Mouse (Mus musculus): ENCODE measurements around the gene Pla2g4d. TPM values are rescaled to one million over a fixed set of nuclear protein-coding genes. Genes with fewer than 3 reads are reported as not detected.

Pla2g4d gene
- polyA plus RNA-seq (2016; fragmentation: Nextera tagmentation; extraction: Ambion mirVana): 0.11 and 0.15 TPM in 2 replicates

DNA sequence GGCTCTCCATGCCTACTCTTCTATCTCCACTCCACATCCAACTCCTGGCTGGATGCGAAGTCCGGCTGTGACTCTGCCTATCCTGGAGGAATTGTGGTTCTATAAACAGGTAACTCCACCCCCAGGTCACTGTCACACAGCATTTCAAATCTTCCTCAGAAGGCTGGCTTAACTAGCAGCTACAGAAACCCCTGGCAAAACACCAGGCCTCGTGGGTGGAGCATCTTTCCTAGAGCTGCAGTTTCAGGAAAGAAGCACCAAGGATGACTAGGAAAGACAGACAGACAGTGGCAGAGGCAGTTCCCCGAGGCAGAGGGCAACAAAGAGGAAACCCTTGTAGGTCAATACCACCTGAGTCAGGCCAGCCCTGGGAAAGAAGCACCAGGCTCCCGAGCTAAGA, at the start of gene Pla2g4d:
TSS of gene Pla2g4d (minus strand) at position 203 of the 400 bp plus-strand sequence.
- no peaks in the 10 kb centered on the region for H3K9me3 ChIP-seq
- 77% methylated on average over 5 of the region's 5 CpGs for WGBS
- DNase-seq (ENCODE audit: extremely low spot score, low spot score): no peak
- H3K4me1 ChIP-seq: no peaks in the 10 kb centered on the region
- no peak within 1 kb of the TSS for H3K27ac ChIP-seq
- no peaks in the 10 kb centered on the region for H3K27me3 ChIP-seq (ENCODE audit: poor library complexity, severe bottlenecking)
- no peaks in the 10 kb centered on the region for H3K36me3 ChIP-seq (replicated peaks)
- H3K4me3 ChIP-seq: no peak within 1 kb of the TSS

DNA sequence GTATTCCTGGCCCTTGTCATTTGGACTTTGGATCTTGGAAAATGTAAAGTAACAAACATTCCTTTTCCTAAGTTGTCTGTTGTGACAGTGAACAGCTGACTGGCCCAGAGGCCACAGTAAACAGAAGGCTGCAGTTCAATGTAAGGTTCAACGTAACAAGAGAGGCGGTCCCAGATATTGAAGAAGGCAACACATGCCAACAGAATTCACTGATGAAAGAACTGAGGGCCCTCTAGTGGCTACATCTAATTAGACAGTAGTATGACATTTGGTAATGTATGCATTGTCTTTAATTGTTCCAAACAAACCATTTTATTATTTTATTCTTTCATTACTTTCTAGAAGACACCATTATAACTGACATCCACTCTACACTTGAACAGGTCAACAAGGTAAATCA, 48.9 kb upstream of the Pla2g4d start:
- Histone ChIP-seq H3K36me3 (replicated peaks) (peaks cover 90% of the 10 kb centered on the region), H3K27me3 (ENCODE audit: poor library complexity, severe bottlenecking) (no peaks in the 10 kb centered on the region), H3K9me3 (no peaks in the 10 kb centered on the region), H3K27ac (no peak overlapping the region), H3K4me3 (no peak overlapping the region), H3K4me1 (no peaks in the 10 kb centered on the region)
- WGBS: 80% methylated on average over 2 of the region's 2 CpGs
- DNase-seq (ENCODE audit: extremely low spot score, low spot score): no peak

DNA sequence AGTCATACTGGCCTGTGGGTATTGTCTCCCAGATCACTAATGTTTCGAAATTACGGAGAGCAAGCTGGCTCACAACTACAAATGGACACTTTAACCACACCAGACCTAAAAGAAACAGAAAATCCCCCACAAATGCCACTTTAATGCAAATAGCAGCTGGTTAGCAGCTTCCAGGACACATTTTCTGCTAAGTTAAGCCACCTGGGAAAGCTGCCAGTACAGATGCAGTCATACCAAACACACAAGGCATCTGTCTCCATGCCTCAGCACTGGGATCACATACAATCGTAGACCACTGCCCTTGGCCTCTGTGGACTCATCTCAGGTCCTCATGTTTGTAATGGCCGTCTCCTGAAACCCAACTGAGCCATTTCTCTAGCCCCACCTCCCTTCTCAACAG, 42.6 kb upstream of the Pla2g4d start:
- no peak overlapping the region for H3K4me3 ChIP-seq
- H3K36me3 ChIP-seq (replicated peaks): peaks cover 84% of the 10 kb centered on the region
- H3K27me3 ChIP-seq (ENCODE audit: poor library complexity, severe bottlenecking): no peaks in the 10 kb centered on the region
- H3K9me3 ChIP-seq: no peaks in the 10 kb centered on the region
- 97% methylated on average over 4 of the region's 4 CpGs for WGBS
- H3K4me1 ChIP-seq: no peaks in the 10 kb centered on the region
- H3K27ac ChIP-seq: no peak overlapping the region
- DNase-seq (ENCODE audit: extremely low spot score, low spot score): no peak

DNA sequence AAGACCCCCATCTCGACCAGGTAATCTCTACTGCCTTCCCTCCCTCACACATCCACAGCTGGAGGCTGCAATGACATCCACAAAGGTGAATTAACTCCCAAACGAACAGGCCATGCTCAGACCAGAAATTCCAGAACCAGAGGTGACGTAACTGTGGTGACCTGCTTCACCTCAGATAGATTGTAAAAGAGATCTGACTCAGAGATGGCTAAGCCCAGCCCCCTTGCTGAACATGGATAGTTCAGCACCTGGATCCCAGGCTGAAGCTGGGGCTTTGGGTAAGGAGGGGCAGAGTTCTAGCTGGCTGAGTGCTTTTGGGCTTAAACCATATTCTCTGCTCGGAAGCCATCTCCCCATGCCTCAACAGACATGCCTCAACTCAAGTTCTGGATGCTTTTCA, 26.1 kb upstream of the Pla2g4d start:
- Histone ChIP-seq H3K36me3 (replicated peaks) (peaks cover 35% of the 10 kb centered on the region), H3K4me1 (no peaks in the 10 kb centered on the region), H3K4me3 (no peak overlapping the region), H3K27me3 (ENCODE audit: poor library complexity, severe bottlenecking) (no peaks in the 10 kb centered on the region), H3K27ac (no peak overlapping the region), H3K9me3 (no peaks in the 10 kb centered on the region)
- 83% methylated on average over 4 of the region's 4 CpGs for WGBS
- DNase-seq (ENCODE audit: extremely low spot score, low spot score): no peak

DNA sequence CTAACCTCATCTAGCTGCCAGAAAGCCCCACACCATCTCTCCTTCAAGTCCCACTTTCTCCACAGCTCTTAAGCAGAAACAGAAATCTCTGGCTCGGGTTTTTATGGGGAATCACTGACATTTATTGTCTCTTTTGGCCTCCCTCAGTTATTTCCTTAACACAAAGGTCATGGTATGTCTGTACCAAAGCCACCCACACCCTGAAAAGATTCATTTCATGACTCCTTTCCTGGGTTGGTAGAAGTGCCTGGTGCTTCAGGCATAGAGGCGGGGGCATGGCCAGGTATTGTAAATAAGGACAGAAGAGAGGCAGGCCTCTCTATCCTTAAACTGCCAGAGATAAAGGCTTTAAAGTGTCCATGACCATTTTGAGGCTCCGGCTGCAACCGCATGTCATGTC, 25.5 kb upstream of the Pla2g4d start:
- no peak for DNase-seq (ENCODE audit: extremely low spot score, low spot score)
- Histone ChIP-seq H3K27me3 (ENCODE audit: poor library complexity, severe bottlenecking) (no peaks in the 10 kb centered on the region), H3K27ac (no peak overlapping the region), H3K9me3 (no peaks in the 10 kb centered on the region), H3K4me1 (no peaks in the 10 kb centered on the region), H3K4me3 (no peak overlapping the region), H3K36me3 (replicated peaks) (peaks cover 32% of the 10 kb centered on the region)
- 90% methylated on average over 4 of the region's 4 CpGs for WGBS

DNA sequence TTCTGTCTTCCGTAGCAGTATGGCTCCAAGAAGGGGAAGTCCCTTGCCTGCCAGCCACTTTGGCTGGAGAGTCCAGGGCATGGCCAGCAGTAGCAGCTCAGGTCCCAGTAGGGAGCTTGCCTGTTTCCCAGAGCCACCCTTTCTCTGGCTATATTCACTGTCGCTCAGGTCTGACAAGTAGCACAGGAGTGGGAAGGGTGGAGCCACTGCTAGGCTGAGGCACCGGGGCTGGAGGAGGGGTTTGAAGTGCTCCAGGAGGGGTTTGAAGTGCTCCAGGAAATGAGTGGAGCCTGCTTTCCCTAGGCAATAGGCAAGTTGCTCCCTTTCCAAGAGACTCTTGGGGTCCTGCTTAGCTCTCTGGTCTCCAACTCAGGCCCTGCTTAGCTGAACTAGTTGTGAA, 25.0 kb upstream of the Pla2g4d start, which contains the start of gene Pla2g4f:
TSS of gene Pla2g4f (minus strand) at position 190 of the 400 bp plus-strand sequence.
- no peaks in the 10 kb centered on the region for H3K27me3 ChIP-seq (ENCODE audit: poor library complexity, severe bottlenecking)
- DNase-seq (ENCODE audit: extremely low spot score, low spot score): no peak
- WGBS: 79% methylated on average over 3 of the region's 3 CpGs
- H3K9me3 ChIP-seq: no peaks in the 10 kb centered on the region
- peaks cover 27% of the 10 kb centered on the region for H3K36me3 ChIP-seq (replicated peaks)
- no peaks in the 10 kb centered on the region for H3K4me1 ChIP-seq
- no peak within 1 kb of the TSS for H3K27ac ChIP-seq
- H3K4me3 ChIP-seq: no peak within 1 kb of the TSS

DNA sequence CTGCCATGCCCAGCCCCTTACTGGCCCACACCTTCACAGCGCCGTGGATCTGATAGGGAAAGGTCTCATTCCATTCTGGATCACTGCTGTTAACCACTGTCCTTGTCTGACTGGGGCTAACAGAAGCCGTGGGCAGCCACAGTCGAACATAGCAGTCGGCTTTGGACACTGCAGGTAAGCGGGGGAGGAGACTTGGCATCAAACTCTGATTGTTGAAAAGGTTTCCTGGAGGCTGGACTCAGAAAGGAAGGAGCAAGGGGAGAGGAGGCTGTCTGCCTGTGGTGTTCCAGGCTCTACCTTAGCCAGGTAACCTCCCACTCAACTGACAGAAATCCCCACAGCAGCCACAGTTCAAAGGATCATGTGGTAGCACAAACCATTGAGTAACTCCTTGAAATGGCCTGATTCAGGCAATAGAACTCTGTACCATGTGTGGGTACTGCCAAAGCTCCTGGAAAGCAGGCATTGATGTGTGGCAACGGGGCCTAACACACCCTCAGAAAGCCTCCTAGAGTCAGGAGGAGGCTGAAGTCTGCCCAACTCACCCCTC, 23.4 kb upstream of the Pla2g4d start:
- Histone ChIP-seq H3K9me3 (no peaks in the 10 kb centered on the region), H3K4me3 (no peak overlapping the region), H3K27me3 (ENCODE audit: poor library complexity, severe bottlenecking) (no peaks in the 10 kb centered on the region), H3K36me3 (replicated peaks) (peaks cover 10% of the 10 kb centered on the region), H3K27ac (no peak overlapping the region), H3K4me1 (no peaks in the 10 kb centered on the region)
- 88% methylated on average over 7 of the region's 7 CpGs for WGBS
- no peak for DNase-seq (ENCODE audit: extremely low spot score, low spot score)

DNA sequence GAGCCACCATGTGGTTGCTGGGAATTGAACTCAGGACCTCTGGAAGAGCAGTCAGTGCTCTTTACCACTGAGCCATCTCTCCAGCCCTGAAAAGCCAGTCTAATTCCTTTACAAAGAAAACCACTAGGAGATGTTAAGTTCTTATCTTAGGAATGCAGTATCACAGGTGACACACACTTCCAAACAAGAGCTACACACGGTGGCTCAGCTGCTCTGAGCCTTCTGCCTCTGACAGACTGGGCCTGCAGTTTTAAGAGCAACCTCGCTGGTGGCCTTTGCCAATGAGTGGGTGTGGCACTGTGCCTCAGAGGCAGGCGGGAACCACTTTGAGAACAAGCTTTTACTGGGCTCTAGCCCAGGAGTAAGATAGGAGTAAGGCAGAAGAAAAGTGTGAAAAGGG, 15.1 kb upstream of the Pla2g4d start:
- 46% methylated on average over 3 of the region's 3 CpGs for WGBS
- DNase-seq (ENCODE audit: extremely low spot score, low spot score): no peak

DNA sequence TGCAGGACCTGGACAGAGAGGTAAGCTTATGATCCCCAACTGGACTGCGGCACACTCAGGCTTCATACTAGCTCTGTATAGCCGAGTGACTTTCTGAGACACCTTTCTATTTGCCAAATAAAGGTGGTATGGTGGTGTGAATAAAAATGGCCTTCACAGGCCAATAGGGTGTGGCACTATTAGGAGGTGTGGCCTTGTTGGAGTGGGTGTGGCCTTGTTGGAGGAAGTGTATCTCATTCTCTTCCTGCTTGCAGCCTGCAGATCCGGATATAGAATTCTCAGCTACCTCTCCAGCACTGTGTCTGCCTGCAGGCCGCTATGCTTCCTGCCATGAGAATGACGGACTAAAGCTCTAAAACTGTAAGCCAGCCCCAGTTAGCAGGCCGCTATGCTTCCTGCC, 12.1 kb upstream of the Pla2g4d start:
- H3K27ac ChIP-seq: no peak overlapping the region
- no peaks in the 10 kb centered on the region for H3K36me3 ChIP-seq (replicated peaks)
- no peaks in the 10 kb centered on the region for H3K27me3 ChIP-seq (ENCODE audit: poor library complexity, severe bottlenecking)
- no peak overlapping the region for H3K4me3 ChIP-seq
- WGBS: 96% methylated on average over 6 of the region's 6 CpGs
- H3K9me3 ChIP-seq: no peaks in the 10 kb centered on the region
- no peaks in the 10 kb centered on the region for H3K4me1 ChIP-seq
- DNase-seq (ENCODE audit: extremely low spot score, low spot score): no peak

More for the DNA sequence above, 15.1 kb upstream of the Pla2g4d start:
- H3K9me3 ChIP-seq: no peaks in the 10 kb centered on the region
- no peaks in the 10 kb centered on the region for H3K4me1 ChIP-seq
- no peaks in the 10 kb centered on the region for H3K36me3 ChIP-seq (replicated peaks)
- no peaks in the 10 kb centered on the region for H3K27me3 ChIP-seq (ENCODE audit: poor library complexity, severe bottlenecking)
- no peak overlapping the region for H3K4me3 ChIP-seq
- H3K27ac ChIP-seq: no peak overlapping the region

DNA sequence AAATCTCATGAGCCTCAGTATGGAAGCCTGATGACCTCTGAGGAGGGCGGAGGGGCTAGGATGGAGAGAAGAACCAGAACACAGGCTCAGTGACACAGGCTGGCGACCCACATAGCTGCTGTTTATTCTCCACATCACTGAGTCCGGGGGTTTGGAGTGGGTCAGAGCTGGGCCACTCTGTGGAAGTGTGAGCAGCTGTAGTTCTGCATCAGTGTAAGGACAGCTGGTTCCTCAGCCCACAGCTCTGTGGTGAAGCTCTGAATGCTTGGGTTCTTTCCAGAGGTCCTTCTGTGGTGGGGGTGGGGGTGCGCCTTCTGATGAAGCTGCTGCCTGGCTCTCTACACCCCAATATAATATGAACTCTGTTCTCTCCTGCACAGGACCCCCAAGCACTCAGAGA, 10.9 kb upstream of the Pla2g4d start:
- no peak overlapping the region for H3K4me3 ChIP-seq
- H3K4me1 ChIP-seq: no peaks in the 10 kb centered on the region
- H3K27me3 ChIP-seq (ENCODE audit: poor library complexity, severe bottlenecking): no peaks in the 10 kb centered on the region
- no peaks in the 10 kb centered on the region for H3K9me3 ChIP-seq
- H3K27ac ChIP-seq: no peak overlapping the region
- 86% methylated on average over 4 of the region's 4 CpGs for WGBS
- no peaks in the 10 kb centered on the region for H3K36me3 ChIP-seq (replicated peaks)
- no peak for DNase-seq (ENCODE audit: extremely low spot score, low spot score)

DNA sequence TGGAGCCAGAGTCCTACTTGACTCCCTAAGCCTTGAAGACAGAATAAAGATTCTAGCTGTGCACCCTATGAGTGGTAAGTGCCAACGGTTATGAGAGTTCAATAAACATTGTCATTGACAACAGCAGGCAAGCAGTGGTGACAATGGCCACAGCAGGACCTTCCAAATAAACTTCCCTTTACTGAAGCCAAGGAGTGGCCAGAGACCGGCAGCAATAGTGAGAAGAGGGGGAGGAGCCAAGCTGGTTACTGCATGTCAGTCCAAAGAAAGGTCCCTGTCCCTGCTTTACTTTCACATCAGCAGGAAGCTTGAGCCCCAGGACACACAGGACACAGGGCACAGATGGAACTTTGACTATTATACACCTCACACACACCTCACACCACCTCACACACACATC, 7.2 kb upstream of the Pla2g4d start:
- Histone ChIP-seq H3K4me1 (no peaks in the 10 kb centered on the region), H3K9me3 (no peaks in the 10 kb centered on the region), H3K4me3 (no peak overlapping the region), H3K27ac (no peak overlapping the region), H3K27me3 (ENCODE audit: poor library complexity, severe bottlenecking) (no peaks in the 10 kb centered on the region), H3K36me3 (replicated peaks) (no peaks in the 10 kb centered on the region)
- no peak for DNase-seq (ENCODE audit: extremely low spot score, low spot score)
- WGBS: 29% methylated on average over 2 of the region's 2 CpGs

DNA sequence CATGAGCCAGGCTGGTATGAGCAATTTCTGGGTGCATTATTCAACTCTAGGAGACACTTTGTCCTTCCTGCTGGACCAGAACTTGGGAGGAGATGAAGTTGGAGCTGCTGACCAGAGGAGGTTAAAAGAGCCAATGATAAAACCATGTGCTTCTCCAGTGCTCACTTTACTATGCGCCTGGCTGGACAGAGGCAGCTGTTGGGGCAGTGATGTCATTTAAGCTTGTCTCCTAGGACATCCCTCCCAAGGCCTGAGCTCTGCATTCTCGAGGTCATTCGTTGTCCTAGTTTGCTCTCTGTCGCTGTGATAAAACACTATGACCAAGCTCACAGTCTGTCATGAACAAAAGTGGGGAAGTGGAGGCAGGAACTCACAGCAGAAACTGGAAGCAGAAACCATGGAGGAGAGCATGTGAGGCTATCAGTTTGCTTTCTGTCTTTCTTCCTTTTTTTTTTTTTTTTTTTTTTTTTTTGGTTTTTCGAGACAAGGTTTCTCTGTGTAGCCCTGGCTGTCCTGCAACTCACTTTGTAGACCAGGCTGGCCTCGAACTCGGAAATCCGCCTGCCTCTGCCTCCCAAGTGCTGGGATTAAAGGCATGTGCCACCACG, 2.6 kb upstream of the Pla2g4d start:
- no peaks in the 10 kb centered on the region for H3K27me3 ChIP-seq (ENCODE audit: poor library complexity, severe bottlenecking)
- 88% methylated on average over 9 of the region's 9 CpGs for WGBS
- H3K27ac ChIP-seq: no peak overlapping the region
- no peaks in the 10 kb centered on the region for H3K36me3 ChIP-seq (replicated peaks)
- H3K4me3 ChIP-seq: no peak overlapping the region
- H3K9me3 ChIP-seq: no peaks in the 10 kb centered on the region
- no peak for DNase-seq (ENCODE audit: extremely low spot score, low spot score)
- H3K4me1 ChIP-seq: no peaks in the 10 kb centered on the region

DNA sequence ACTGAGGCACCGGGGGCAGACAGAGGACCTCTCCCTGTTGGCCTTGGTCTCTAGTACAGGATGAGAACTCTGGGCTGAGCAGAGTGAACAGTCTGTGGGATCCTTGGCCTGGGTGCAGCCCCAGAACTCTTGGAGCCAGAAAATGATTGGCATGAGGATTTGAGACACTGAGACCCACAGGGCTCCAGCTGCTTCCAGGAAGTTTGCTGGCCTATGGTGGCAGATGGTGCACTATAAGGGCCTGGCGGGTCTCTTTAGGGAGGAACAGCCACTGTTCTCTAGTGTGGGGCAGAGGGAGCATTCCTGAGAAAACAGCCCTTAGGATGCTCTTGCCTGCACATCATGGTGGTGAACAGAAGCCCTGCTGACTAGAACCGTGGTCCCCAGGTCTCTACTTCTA, 596 bp downstream of the Pla2g4d start:
- Histone ChIP-seq H3K27me3 (ENCODE audit: poor library complexity, severe bottlenecking) (no peaks in the 10 kb centered on the region), H3K4me1 (no peaks in the 10 kb centered on the region), H3K9me3 (no peaks in the 10 kb centered on the region), H3K27ac (no peak overlapping the region), H3K36me3 (replicated peaks) (no peaks in the 10 kb centered on the region), H3K4me3 (no peak overlapping the region)
- DNase-seq (ENCODE audit: extremely low spot score, low spot score): no peak
- 90% methylated on average over 3 of the region's 3 CpGs for WGBS

DNA sequence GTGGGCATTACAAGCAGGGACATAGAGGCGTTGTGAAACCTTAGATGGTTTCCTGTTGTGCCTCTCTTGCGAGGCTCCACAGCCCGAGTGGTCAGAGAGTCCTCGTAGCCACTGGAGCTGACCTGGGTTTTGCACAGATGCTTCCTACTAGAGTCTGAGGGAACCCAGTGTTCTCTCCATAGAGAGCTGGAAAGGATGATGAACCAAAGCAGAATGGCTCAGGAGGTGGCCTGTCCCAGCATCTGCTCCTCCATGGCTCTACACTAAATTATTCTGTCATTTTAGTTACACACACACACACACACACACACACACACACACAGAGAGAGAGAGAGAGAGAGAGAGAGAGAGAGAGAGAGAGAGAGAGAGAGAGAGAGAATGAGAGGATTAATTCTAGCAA, 3.4 kb downstream of the Pla2g4d start:
- Histone ChIP-seq H3K4me1 (no peaks in the 10 kb centered on the region), H3K27ac (no peak overlapping the region), H3K27me3 (ENCODE audit: poor library complexity, severe bottlenecking) (no peaks in the 10 kb centered on the region), H3K4me3 (no peak overlapping the region), H3K36me3 (replicated peaks) (no peaks in the 10 kb centered on the region), H3K9me3 (no peaks in the 10 kb centered on the region)
- WGBS: 85% methylated on average over 4 of the region's 4 CpGs
- no peak for DNase-seq (ENCODE audit: extremely low spot score, low spot score)

Data from forebrain, embryonic 10.5 days (tissue).